Comparison of ENCODE assay signal across 22 mouse cellular contexts in genomic region chr7:80897134-80897533, GRCm38 (mm10). TPM values are rescaled to one million over a fixed set of nuclear protein-coding genes. Genes with fewer than 3 reads are reported as not detected.
DNase-seq lines count a peak whose midpoint lies in the region; ATAC-seq and TF ChIP-seq lines count a peak whose summit lies in the region.
"Had no signal": no experiment of that assay in that cellular context is flagged by ENCODE, and none has a peak within 500 bp of the region (broad histone marks: within the 10 kb centered on the region; RNA-seq: fewer than 3 reads in every experiment).

No protein-coding gene starts in this region.

- H3K36me3 ChIP-seq in midbrain, embryonic 11.5 days (ENCODE audit: control insufficient read depth, insufficient read depth, low read length) = peaks cover 26% of the 10 kb centered on the region
- H3K36me3 ChIP-seq in midbrain, embryonic 10.5 days = peaks cover 74% of the 10 kb centered on the region

- H3K9ac ChIP-seq in midbrain, embryonic 11.5 days (ENCODE audit: low read length) = no peak overlapping the region
- H3K9ac ChIP-seq: embryonic facial prominence, embryonic 15.5 days; forebrain, embryonic 13.5 days; heart, embryonic 15.5 days; hindbrain, embryonic 13.5 days had no signal

- no peak overlapping the region for H3K4me2 ChIP-seq in midbrain, embryonic 11.5 days
- H3K4me2 ChIP-seq: embryonic facial prominence, embryonic 15.5 days; forebrain, embryonic 13.5 days; heart, embryonic 11.5 days; heart, embryonic 15.5 days; hindbrain, embryonic 13.5 days had no signal

- 0 out of 2 replicates have a peak, but pooled peaks have one; percentile 9 for TF ChIP-seq POLR2A in cortical plate, adult 2 months (IDR thresholded peaks at IDR 0.05; ENCODE audit: extremely low read depth, insufficient read depth, low read length)

- ATAC-seq in midbrain, embryonic 11.5 days (ENCODE audit: low FRiP score) = no peak
- ATAC-seq: forebrain, embryonic 13.5 days; hindbrain, postnatal 0 days had no signal

- peaks cover 5% of the 10 kb centered on the region for H3K4me1 ChIP-seq in midbrain, embryonic 11.5 days (ENCODE audit: control insufficient read depth, insufficient read depth, low read length)
- peaks cover 20% of the 10 kb centered on the region for H3K4me1 ChIP-seq in midbrain, embryonic 10.5 days
- H3K4me1 ChIP-seq in cortical plate, adult 2 months (ENCODE audit: control insufficient read depth, insufficient read depth, low read length) = peaks cover 6% of the 10 kb centered on the region

- no peaks in the 10 kb centered on the region for H3K27me3 ChIP-seq in midbrain, embryonic 11.5 days (ENCODE audit: control insufficient read depth, insufficient read depth, low read length)
- H3K27me3 ChIP-seq in midbrain, embryonic 10.5 days (ENCODE audit: low read depth, poor library complexity, severe bottlenecking) = no peaks in the 10 kb centered on the region
- H3K27me3 ChIP-seq: embryonic facial prominence, embryonic 15.5 days; forebrain, embryonic 13.5 days; heart, embryonic 15.5 days; hindbrain, embryonic 13.5 days had no signal

- peak overlapping the region; percentile 53; the same call in 1 of the 2 replicates for H3K27ac ChIP-seq in layer of hippocampus, adult 2 months
- no peak overlapping the region for H3K27ac ChIP-seq in midbrain, embryonic 11.5 days (ENCODE audit: low read depth, low read length)
- no peak overlapping the region for H3K27ac ChIP-seq in midbrain, embryonic 10.5 days (replicated peaks)
- no peak overlapping the region for H3K27ac ChIP-seq in cortical plate, adult 2 months (ENCODE audit: insufficient read depth, low read length)
- H3K27ac ChIP-seq: embryonic facial prominence, embryonic 15.5 days; forebrain, embryonic 13.5 days; heart, adult 2 months; heart, embryonic 15.5 days; hindbrain, embryonic 13.5 days; hindbrain, postnatal 0 days had no signal

- no peaks in the 10 kb centered on the region for H3K9me3 ChIP-seq in midbrain, embryonic 11.5 days (ENCODE audit: control insufficient read depth, low read length)
- H3K9me3 ChIP-seq in midbrain, embryonic 10.5 days (replicated peaks) = no peaks in the 10 kb centered on the region
- H3K9me3 ChIP-seq: embryonic facial prominence, embryonic 15.5 days; forebrain, embryonic 13.5 days; heart, embryonic 15.5 days; hindbrain, embryonic 13.5 days had no signal

- no peak for DNase-seq in layer of hippocampus, adult 2 months (ENCODE audit: low spot score in 2 of 2)
- DNase-seq in layer of hippocampus, adult 11-12 months (ENCODE audit: low spot score) = no peak
- DNase-seq in midbrain, embryonic 11.5 days (ENCODE audit: low spot score, missing footprints) = peak; percentile 53
- DNase-seq in midbrain, embryonic 10.5 days (ENCODE audit: low spot score) = no peak
- DNase-seq in brain, adult 2 months (ENCODE audit: low read depth, low spot score) = peak; percentile 47
- no peak for DNase-seq in cerebellum, postnatal 4 days (ENCODE audit: low spot score in 2 of 2)
- DNase-seq: cerebellum, adult 18-20 months; cerebellum, adult 9-11 months; cerebellum, postnatal 36 days; embryo, embryonic 11 days; gastrocnemius, postnatal 10 days; heart, adult 2 months; heart, postnatal 14 days had no signal

- no peak for TF ChIP-seq CTCF in layer of hippocampus, adult 2 months (conservative IDR thresholded peaks at IDR 0.05)
- TF ChIP-seq CTCF in cortical plate, adult 2 months (IDR thresholded peaks at IDR 0.05; ENCODE audit: extremely low read depth, insufficient read depth, low read length) = no peak

- no peak overlapping the region for H3K4me3 ChIP-seq in layer of hippocampus, adult 2 months
- no peak overlapping the region for H3K4me3 ChIP-seq in midbrain, embryonic 11.5 days (ENCODE audit: low read depth, low read length)
- no peak overlapping the region for H3K4me3 ChIP-seq in midbrain, embryonic 10.5 days
- no peak overlapping the region for H3K4me3 ChIP-seq in cortical plate, adult 2 months (ENCODE audit: insufficient read depth, low read length)
- H3K4me3 ChIP-seq: embryonic facial prominence, embryonic 15.5 days; erythroblast, embryonic 14.5 days; forebrain, embryonic 13.5 days; heart, adult 2 months; heart, embryonic 15.5 days; hindbrain, embryonic 13.5 days had no signal

- 88% methylated on average over 7 of the region's 7 CpGs for WGBS in midbrain, embryonic 11.5 days
- WGBS in midbrain, embryonic 10.5 days = 90% methylated on average over 7 of the region's 7 CpGs

RNA-seq across cellular contexts. Expression of gene Wdr73, which starts 3.9 kb away (rescaled TPM):
- 10 to 100 TPM; 31.2 to 33.3 TPM for total RNA-seq in layer of hippocampus, adult 2 months (2021)
- polyA plus RNA-seq in midbrain, embryonic 11.5 days (2014; fragmentation: Nextera tagmentation; extraction: Ambion mirVana) = 36.1 and 41.2 TPM in 2 replicates
- 48.0 and 50.2 TPM in 2 replicates for polyA plus RNA-seq in midbrain, embryonic 10.5 days (2016; fragmentation: Nextera tagmentation; extraction: Ambion mirVana)
- 29.6 and 30.5 TPM in 2 replicates for polyA plus RNA-seq in cortical plate, adult 2 months (2012; rRNA removed)

RNA-seq across cellular contexts. Expression of gene Nmb, which starts 7.7 kb away (rescaled TPM):
- total RNA-seq in layer of hippocampus, adult 2 months (2021) = 10 to 100 TPM; 10.7 to 13.7 TPM
- polyA plus RNA-seq in midbrain, embryonic 11.5 days (2014; fragmentation: Nextera tagmentation; extraction: Ambion mirVana) = 6.9 and 7.9 TPM in 2 replicates
- polyA plus RNA-seq in midbrain, embryonic 10.5 days (2016; fragmentation: Nextera tagmentation; extraction: Ambion mirVana) = 7.0 and 7.4 TPM in 2 replicates
- 11.0 and 17.0 TPM in 2 replicates for polyA plus RNA-seq in cortical plate, adult 2 months (2012; rRNA removed)
- total RNA-seq: hematopoietic stem cell, adult 5-6 weeks had no signal
- polyA plus RNA-seq: erythroblast, embryonic 14.5 days had no signal

RNA-seq across cellular contexts. Expression of gene Zscan2, which starts 36.4 kb away (rescaled TPM):
- 10 to 100 TPM; 15.1 to 17.4 TPM for total RNA-seq in layer of hippocampus, adult 2 months (2021)
- 3.8 and 5.0 TPM in 2 replicates for polyA plus RNA-seq in midbrain, embryonic 11.5 days (2014; fragmentation: Nextera tagmentation; extraction: Ambion mirVana)
- polyA plus RNA-seq in midbrain, embryonic 10.5 days (2016; fragmentation: Nextera tagmentation; extraction: Ambion mirVana) = 2.5 and 2.9 TPM in 2 replicates
- polyA plus RNA-seq in cortical plate, adult 2 months (2012; rRNA removed) = 10.2 and 11.1 TPM in 2 replicates

RNA-seq across cellular contexts. Expression of gene Sec11a, which starts 50.4 kb away (rescaled TPM):
- total RNA-seq in layer of hippocampus, adult 2 months (2021) = 10 to 100 TPM; 54.2 to 56.2 TPM
- polyA plus RNA-seq in midbrain, embryonic 11.5 days (2014; fragmentation: Nextera tagmentation; extraction: Ambion mirVana) = 204 TPM in 2 replicates
- 195 and 207 TPM in 2 replicates for polyA plus RNA-seq in midbrain, embryonic 10.5 days (2016; fragmentation: Nextera tagmentation; extraction: Ambion mirVana)
- 61.4 and 64.4 TPM in 2 replicates for polyA plus RNA-seq in cortical plate, adult 2 months (2012; rRNA removed)

Comparison
In these comparisons a context has a peak if more than half of its experiments do, and no peak if none do; other contexts are left out.
1. DNase-seq: peak in midbrain, embryonic 11.5 days (single experiment) and brain, adult 2 months (single experiment); none in layer of hippocampus, adult 2 months (0 of 2), layer of hippocampus, adult 11-12 months (single experiment), midbrain, embryonic 10.5 days (single experiment) and cerebellum, postnatal 4 days (0 of 2).